Mouse (Mus musculus) regulatory T cell (primary cell): ENCODE measurements around the gene Arhgef16.

Experiments used
- in situ Hi-C: fragments of 300-600 bp; cut with MboI, MseI; formaldehyde crosslinking; loops from one replicate; pipeline ENCODE4 v1.15.1; 2025; ENCODE audit warnings: high pct_unique_total_duplicates

The Arhgef16 gene

DNA sequence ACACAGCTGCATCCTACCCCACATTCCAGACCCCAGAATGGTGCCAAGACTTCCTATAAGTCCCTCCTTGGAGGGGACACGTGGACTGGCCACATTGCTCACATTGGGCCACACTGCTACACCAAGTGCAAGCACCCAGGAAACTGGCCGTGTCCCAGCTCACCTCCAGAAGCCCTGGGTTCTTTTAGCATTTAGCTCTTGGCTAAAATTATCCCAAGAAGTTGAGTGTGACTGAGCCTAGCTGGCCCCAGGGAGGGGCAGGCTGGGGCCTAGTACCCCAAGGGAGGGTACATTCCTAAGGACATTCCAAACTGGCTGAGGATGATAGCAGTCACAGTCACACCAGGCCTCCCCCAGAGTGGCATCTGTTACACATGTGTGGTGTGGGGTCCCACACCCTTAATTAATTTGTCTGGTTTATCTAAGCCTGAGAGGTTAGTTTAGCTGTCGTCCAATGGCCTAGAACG is 7.7 kb downstream of the Arhgef16 start:
- in situ Hi-C loops, result no loop called here

DNA sequence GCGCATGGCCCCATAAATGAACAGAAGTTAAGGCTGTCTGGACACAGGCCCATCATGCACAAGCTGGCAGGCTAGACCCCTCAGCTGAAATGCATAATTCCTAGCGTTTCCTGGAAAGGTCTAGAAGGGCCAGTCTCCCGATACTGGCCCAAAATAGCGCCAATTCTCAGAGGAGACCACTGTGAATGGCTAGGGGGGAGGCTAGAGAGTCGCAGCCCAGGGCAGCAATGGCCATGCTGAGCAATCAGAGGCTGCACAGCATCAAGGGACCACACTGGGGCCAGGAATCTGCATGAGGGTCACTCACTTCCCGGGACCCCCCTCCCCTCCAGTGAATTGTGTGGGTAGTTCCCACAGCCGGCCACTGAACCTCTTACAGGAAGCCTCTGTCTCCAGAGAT is 17.8 kb downstream of the Arhgef16 start:
- in situ Hi-C loops, result no loop called here

DNA sequence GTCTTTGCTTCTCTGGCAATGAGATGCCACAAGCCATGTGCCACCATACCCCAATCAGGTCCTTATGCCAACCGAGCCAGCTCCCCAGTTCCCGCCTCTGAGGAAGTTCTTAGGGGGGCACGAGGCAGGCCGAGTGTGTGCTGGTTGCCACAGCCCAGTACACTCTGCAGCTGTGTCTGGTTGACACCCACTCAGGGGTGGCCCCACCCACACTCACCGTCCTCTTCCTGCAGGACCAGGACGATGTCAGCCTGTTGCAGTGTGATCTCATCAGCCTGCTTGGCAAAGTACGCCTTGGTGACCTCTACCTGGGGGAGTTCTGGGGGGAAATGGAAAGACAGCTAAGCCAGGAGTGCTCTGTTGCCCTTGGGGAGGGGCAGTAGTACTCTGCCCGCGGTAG is 22.0 kb downstream of the Arhgef16 start:
- in situ Hi-C loops, result no loop called here

GRCm38 (mm10) chr4:154273000-154273399 is 28.5 kb downstream of the Arhgef16 start:
- in situ Hi-C loops, result no loop called here

GRCm38 (mm10) chr4:154269520-154269919 is 32.0 kb downstream of the Arhgef16 start:
- in situ Hi-C loops, result no loop called here

GRCm38 (mm10) chr4:154267511-154267910 is 34.0 kb downstream of the Arhgef16 start:
- in situ Hi-C loops, result no loop called here

- in situ Hi-C loops, result no loop called here
These were observed 39.4 kb downstream of the Arhgef16 start for GRCm38 (mm10) chr4:154262071-154262470.

- in situ Hi-C loops, result no loop called here
These were observed 40.7 kb downstream of the Arhgef16 start for GRCm38 (mm10) chr4:154260755-154261154.

- in situ Hi-C loops, result no loop called here
These were observed 48.8 kb downstream of the Arhgef16 start for GRCm38 (mm10) chr4:154252537-154253255.

DNA sequence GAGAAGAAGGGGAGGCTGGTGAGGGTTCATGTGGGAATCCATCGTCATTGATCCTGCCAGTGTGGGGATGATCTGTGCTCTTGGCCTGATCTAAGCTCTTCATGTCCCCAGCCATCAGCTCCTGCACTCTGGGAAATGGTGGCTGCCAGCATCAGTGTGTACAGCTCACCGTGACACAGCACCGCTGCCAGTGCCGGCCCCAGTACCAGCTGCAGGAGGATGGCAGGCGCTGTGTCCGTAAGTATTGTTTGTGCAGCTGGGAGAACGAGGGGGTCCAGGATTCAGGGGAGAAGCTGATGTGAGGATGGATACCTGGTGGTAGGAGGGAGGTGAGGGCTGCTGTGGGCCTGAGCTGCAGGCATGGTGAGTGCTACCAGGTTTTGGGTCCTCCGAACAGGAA is 52.2 kb downstream of the Arhgef16 start:
- in situ Hi-C loops, result no loop called here

DNA sequence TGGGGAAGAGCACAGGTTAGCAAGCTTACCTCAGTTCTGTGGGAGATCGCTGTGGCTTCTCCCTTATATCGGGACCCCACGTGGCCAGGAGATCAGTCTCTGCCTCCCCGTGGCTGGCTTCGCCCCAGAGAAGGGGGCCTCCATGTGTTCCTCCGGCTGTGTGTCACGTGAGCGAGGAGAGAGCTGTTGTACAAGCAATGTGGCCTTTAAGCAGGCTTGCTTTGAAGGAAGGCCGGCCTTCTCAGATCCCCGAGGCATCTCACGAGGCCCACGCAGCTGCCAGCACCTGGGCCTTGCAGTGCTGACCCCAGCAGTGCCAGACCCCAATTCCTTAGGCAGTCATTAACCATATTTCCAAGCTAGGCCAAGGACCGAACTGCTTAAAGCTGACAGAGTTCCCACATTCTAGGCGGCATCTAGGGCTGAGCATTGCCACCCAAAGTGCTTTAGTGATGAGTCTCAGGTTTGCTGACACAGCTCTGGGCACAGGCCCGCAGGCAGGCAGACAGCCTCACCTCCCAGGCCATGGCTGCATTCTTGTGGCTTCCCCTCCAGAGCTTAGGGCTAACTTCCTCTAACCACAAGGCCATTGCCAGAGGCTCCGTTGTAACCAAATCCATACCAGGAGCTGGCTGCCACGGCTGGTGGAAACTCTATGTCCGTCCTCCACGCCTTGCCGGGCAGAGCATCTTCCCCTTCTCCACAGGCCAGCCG is 53.2 kb downstream of the Arhgef16 start:
- in situ Hi-C loops, result no loop called here

DNA sequence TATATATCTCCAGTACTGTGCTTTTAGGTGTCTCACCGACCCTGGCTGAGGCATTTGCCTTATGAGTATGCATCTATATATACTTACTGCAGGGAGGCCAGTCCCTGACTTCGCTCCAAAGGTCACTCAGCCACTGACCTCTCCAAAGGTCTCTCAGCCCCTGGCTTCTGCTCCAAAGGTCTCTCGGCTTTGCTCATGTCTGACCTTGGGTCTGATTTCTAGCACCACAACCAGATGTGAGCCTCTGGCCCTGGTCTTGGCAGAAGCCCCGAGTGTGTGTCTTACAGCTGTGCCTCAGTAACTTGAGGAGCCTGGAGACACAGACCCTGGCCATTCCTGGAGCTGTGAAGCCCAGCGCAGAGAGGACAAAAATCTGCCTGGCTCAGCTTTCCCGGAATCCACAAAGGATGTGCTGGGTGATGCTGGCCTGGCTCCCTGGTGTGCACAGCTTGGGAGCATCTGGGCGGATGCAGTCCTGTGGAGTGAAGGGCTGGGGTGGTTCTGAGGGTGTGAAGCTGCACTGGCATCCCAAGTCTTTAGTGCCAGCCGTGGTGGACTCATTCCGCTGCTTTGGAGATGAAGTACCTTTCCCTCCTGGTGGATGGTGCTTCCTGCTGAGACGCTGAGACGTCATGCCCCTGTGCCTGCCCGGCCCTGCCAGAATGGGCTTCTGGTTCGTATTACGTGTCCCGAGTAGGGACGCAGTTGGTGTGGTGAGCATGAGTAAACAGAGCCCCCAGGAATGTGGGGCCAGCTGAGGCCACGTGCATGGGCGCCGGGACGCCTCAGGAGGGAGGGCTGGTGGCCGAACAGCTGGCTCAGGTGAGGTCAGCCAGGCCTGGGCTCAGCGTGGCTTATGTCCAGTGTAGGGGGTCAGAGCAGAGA is 54.0 kb downstream of the Arhgef16 start:
- in situ Hi-C loops, result no loop called here

DNA sequence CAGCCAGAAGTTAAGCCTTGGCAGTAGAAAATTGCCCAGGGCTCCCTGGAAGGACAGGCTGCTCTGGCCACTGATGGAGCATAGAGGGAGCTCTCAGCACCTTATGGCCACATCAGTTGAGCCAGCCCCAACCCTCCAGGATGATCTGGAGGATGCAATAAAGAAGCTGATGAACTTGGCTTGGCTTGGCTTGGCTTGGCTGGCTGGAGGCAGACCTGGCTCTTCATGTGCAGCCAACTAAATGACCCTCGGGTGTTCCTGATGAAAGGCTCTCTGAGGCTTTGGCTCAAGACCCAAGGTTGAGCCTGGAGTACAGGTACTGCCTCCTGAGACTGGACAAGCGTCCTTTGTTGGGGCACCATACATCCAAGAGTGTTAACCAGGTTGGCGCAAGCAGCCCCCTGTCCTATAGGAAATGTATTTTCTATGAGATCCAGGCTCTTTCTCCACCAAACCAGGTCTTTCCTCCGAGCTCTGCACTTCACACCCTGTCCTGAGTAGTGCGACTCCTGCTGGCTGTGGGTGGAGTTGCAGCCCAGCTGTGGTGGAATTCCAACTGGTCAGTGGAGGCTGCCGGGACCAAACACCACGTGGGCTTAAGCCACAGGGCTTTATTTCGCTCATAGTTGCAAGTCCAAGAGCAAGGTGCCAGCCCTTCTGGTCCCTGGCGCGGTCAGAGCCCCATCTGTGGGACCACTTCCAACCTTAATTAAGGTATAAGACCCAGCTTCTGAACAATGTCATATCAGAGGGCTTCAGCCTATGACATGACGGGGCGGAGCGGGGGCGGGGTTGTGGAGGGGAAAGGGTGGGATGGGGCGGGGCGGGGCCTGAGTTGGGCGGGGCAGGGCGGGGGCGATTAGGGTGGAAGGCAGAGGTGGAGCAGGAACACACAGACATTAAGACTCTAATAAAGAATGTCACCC is 55.1 kb downstream of the Arhgef16 start:
- in situ Hi-C loops, result no loop called here

DNA sequence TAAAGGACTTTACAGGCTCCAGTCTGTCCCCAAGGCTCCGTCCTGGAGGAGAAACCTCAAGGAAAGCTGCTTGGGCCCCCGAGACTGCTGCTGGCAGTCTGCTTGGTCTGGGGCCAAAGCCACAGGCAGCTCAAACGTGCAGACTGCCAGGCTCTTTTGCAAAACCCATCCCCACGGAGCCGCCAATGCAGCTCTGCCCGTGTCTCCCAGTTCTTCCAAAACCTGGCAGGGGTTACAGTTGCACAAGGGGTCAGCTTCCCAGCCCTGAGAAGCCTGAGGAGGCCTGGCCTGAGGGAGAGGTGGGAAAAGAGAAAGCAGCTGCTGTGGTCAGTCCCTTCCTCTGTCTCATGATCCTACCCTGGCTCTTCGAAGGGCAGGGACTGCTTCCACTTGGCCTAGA is 56.1 kb downstream of the Arhgef16 start:
- in situ Hi-C loops, result no loop called here

DNA sequence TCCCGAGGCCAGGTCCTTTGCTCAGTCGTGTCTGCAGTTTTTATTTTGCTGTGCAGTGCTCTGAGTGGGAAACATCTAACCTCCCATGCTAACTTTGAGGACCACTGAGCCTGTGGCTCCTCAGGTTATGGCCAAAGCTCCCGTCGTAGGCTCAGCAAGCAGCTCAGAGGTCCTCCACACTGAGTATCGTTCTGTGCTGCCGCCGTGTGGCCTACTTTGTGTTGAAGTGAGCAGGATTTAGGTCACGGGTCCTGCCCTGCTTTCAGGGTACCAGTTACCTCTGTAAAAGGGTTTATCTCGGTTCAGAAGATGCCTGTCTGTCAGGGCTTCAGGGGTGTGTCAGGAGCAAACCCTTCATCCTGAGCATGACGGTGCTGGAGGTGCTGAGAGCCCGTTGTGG is 60.9 kb downstream of the Arhgef16 start:
- in situ Hi-C loops, result no loop called here

DNA sequence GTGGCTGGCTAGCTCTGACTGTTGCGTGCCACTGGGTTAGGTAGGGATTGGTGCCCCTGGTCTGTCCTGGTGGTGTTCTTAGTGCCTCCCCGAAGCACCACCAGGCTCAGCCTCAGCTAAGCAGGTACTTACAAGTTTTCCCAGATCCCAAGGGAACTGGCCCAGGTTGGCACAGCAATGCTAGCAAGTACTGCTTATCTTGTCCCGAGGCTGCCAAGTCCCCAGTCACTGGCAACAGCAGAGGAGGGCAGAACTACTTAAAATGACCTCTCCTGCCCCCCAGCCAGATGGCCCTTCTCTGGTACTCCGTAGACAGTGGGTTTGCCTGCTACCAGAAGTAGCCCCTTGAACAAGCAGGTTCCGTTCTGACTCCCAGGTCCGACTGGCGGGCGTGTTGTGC is 62.3 kb downstream of the Arhgef16 start:
- in situ Hi-C loops, result no loop called here

DNA sequence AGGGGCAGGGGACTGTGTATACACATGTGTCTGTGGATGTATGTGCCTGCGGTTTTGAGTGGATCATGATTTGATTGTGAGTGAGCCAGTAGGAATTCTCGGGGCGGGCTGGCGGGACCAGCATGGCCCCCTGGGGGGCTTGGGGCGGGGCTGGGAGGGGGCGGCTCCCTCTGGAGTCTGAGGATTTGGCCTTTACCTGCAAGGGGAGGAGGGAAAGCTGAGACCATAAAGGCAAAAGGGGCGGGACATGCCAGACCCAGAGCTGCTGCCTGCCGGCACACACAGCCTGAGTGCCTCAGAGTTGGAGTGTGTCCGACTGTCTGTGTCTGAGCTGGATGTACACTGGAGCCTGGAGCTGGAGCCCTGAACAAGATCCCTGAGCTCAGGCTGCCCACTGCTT is 64.2 kb downstream of the Arhgef16 start:
- in situ Hi-C loops, result no loop called here

DNA sequence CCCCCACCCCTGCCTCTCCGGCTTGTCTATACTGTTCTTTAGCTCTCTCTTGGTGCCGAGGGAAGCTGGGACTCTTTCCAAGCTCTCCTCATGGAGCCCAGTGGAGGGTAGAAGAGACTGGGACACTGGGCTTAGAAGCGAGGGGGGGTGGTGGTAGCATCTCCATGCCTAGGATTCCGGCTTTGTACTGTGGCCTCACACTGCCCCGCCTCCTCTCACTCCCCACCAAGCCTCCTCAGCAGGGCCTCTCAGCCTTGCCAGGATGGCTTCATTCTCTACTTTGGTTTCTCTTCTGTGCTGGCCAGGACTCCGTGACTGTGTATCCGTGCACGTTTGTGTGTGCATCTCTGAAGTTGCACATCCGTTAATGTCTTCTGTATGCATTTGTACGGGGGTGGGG is 64.6 kb downstream of the Arhgef16 start:
- in situ Hi-C loops, result no loop called here

DNA sequence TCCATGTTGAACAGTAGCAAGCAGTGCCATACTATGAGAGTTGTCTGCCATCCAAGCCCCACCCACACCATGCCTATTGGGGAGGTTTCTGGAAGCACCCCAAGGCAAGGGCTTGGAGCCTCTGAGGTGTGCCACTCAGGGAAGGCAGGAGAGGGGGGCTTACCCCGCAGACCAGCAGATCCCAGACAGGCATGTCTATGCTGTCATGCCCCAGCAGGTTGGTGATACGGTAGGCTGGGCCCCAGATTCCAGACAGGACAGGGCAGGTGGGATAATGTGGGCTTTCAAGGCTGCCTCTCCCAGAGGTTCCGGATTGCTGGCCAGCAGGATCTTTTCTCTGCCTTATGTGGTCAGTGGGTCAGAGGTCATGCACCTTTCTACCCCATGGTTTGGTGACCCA is 65.5 kb downstream of the Arhgef16 start:
- in situ Hi-C loops, result no loop called here

DNA sequence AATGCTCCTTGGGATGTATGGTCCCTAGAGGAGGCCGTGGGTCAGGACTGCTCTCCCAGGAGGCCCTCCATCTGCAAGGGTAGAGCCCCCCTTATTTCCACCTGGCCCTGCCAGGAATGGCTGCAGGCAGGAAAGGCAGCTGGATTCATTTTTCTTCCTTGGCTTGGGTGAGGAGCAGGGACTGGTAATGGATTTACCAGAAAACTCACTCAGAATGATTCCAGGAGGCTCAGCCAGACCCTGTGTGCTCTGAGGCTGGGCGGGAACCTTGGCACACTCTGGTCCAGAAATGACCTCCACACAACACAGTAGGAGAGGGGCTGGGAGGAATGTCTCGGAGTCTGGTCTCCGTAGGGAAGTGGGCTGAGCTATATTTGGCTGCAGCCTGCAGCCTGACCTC is 69.2 kb downstream of the Arhgef16 start:
- in situ Hi-C loops, result no loop called here

DNA sequence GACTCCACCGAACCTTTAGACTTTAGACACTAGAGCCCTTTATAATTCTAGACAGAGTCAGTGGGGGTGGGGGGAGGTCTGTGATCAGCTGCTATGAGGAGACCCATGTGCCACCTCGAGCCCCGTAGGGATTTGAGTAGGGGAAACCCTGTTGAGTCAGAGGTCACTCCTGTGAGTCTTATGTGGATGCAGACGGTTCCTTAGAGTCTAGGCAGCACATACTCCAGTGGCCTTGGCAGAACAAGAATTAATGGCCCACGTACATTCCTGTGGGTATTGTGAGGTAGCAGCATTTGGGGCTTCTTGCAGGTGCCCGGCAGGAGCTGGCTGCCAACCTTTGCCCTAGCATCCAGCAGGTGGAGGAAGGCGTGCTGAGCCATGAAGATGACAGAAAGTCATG is 70.1 kb downstream of the Arhgef16 start:
- in situ Hi-C loops, result no loop called here
